Mouse (Mus musculus): ENCODE results near the gene Cnpy2.

GRCm38 (mm10) chr10:128297221-128297620 is 25.0 kb upstream of the Cnpy2 start:
- TF ChIP-seq POLR2A (IDR thresholded peaks at IDR 0.05; ENCODE audit: extremely low read depth, insufficient read depth, low read length) (no peak), CTCF (IDR thresholded peaks at IDR 0.05; ENCODE audit: extremely low read depth, insufficient read depth, low read length) (no peak)
